Mouse (Mus musculus) cortical plate, adult 2 months (tissue): ENCODE data around the gene Cryzl1.

Experiments used
- CTCF ChIP-seq: fragments of 200-500 bp; IDR thresholded peaks from 2 replicates; pipeline ENCODE4 v1.5.1; 2011; ENCODE audit warnings: mild to moderate bottlenecking, control low read depth, low read length; ENCODE audit not compliant: insufficient read depth; ENCODE audit errors: extremely low read depth
- POLR2A ChIP-seq: fragments of 200-500 bp; IDR thresholded peaks from 2 replicates; pipeline ENCODE4 v1.6.1; 2011; ENCODE audit warnings: mild to moderate bottlenecking, low read length, control low read depth; ENCODE audit not compliant: insufficient read depth; ENCODE audit errors: extremely low read depth

DNA sequence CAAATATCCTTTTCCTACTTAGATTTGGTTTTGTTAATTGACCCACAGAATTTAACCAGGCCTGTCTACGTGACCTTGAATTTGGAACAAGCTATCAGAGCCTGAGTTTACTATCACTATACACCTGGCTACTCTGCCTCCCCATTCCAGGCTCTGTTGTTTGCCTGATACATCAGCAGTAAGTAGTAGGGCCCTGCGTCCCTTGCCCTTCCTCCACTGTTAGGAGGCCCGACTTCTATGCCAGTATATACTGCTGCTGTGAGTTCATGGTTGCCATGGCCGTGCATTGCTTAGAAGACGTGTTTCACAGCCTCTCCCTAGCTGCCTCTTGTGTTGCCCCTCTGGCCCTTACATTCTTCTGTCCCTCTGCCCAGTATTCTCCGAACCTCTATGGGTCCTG, 42.6 kb upstream of the Cryzl1 start:
- TF ChIP-seq POLR2A (no peak), CTCF (no peak)
